Mouse (Mus musculus) kidney, adult 2 months (tissue): Measurements from ENCODE around the gene Rfx2.

Source experiments
- CTCF ChIP-seq: fragments of 200-500 bp; conservative IDR thresholded peaks from 2 replicates; pipeline ENCODE4 v1.5.1; 2011; ENCODE audit warnings: low read depth, mild to moderate bottlenecking, control low read depth, low read length, moderate library complexity, mixed read lengths; ENCODE audit not compliant: insufficient read depth, insufficient read length
- POLR2A ChIP-seq: fragments of 200-500 bp; IDR thresholded peaks from one replicate; pipeline ENCODE4 v1.6.1; 2011; ENCODE audit warnings: low read depth, low read length, control low read depth

- TF ChIP-seq CTCF (peak; percentile 36; the same call in 1 of the 2 replicates), POLR2A (no peak)
Measured at GRCm38 (mm10) chr17:56831111-56831816, 451 bp upstream of the Rfx2 start.
